Mouse (Mus musculus): ENCODE measurements around the gene Camkk1. TPM values are rescaled to one million over a fixed set of nuclear protein-coding genes. Genes with fewer than 3 reads are reported as not detected.

Gene Camkk1
- polyA plus RNA-seq, 1 experiment from 2014 or later, result 10.6 TPM

GRCm38 (mm10) chr11:73016103-73016420 lies 2.7 kb upstream of the Camkk1 start:
- no peak overlapping the region for H3K9ac ChIP-seq
- H3K4me1 ChIP-seq, result peaks cover 8% of the 10 kb centered on the region
- no peaks in the 10 kb centered on the region for H3K36me3 ChIP-seq
- no peak overlapping the region for H3K4me2 ChIP-seq (replicated peaks)
- H3K27me3 ChIP-seq, result peaks cover 32% of the 10 kb centered on the region
- no peak for ATAC-seq (ENCODE audit: insufficient number of reproducible peaks, insufficient read depth, low FRiP score, low TSS enrichment)
- H3K4me3 ChIP-seq, result no peak overlapping the region
- H3K9me3 ChIP-seq, result no peaks in the 10 kb centered on the region
- H3K27ac ChIP-seq, result no peak overlapping the region
- WGBS, result 69% methylated on average over 6 of the region's 6 CpGs

DNA sequence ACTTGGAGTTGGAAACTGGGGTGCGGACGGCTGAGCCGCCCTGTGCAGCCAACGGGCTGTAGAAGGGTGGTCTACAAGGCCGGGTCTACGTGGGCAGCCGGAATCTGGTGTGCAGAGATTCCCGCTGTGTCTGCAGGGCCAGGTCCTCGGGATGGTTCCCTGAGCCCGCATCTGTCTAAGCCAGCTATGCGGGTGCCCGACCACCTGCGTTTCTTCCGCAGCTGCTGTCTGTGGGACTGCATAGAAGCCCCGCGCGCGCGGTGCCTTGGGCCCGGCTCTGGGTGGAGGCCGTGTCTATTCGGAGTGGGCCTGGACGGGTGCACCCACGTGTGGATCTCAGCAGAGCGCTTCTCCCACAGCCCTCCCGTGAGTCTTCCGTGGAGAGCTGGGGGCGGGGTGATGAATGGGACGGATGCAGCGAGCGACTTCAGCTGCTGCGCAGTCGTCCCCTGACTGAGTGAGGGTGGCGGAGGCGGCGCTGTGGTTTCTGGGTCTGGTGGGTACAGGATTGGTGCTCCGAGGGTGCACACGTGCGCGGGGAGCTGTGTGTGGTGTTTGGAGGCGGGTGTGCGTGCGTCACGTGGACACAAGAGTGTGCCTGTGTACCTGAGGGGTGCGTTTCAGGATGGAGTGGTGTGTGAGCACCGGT lies 463 bp downstream of the Camkk1 start:
- WGBS, result 2% methylated on average over 46 of the region's 46 CpGs
- peak; percentile 32 for ATAC-seq (ENCODE audit: insufficient number of reproducible peaks, insufficient read depth, low FRiP score, low TSS enrichment)
- peak overlapping the region; percentile 97 for H3K4me2 ChIP-seq (replicated peaks)
- no peaks in the 10 kb centered on the region for H3K36me3 ChIP-seq
- H3K4me1 ChIP-seq, result peaks cover 17% of the 10 kb centered on the region
- peak overlapping the region; percentile 66 for H3K4me3 ChIP-seq
- peak overlapping the region; percentile 63 for H3K9ac ChIP-seq
- no peak overlapping the region for H3K27ac ChIP-seq
- peaks cover 41% of the 10 kb centered on the region for H3K27me3 ChIP-seq
- no peaks in the 10 kb centered on the region for H3K9me3 ChIP-seq

- Histone ChIP-seq H3K4me1 (peaks cover 25% of the 10 kb centered on the region), H3K27ac (no peak overlapping the region), H3K4me2 (replicated peaks) (no peak overlapping the region), H3K9me3 (no peaks in the 10 kb centered on the region), H3K27me3 (peaks cover 34% of the 10 kb centered on the region), H3K9ac (no peak overlapping the region), H3K4me3 (no peak overlapping the region), H3K36me3 (no peaks in the 10 kb centered on the region)
- no peak for ATAC-seq (ENCODE audit: insufficient number of reproducible peaks, insufficient read depth, low FRiP score, low TSS enrichment)
- WGBS, result 59% methylated on average over 7 of the region's 7 CpGs
These were observed 2.4 kb downstream of the Camkk1 start for GRCm38 (mm10) chr11:73020953-73021800.

DNA sequence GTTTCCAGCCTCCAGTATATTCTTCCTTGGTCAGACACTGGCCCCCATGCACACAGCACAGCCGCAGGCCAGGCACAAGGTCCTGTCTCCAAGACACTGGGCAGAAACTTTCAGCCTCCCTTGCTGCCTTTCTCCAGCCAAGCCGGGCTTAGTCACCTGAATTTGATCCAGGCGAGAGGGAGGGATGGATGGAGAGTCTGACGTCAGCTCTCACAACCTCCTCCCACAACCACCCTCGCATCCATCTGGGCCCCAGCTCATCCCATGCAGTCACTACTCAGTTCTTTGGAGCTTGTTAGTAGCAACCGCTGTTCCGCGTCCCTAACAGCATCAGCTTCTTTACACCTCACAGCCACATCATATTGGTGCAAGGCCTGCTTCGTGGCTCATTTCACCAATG lies 4.3 kb downstream of the Camkk1 start:
- ATAC-seq (ENCODE audit: insufficient number of reproducible peaks, insufficient read depth, low FRiP score, low TSS enrichment), result no peak
- Histone ChIP-seq H3K4me1 (peaks cover 25% of the 10 kb centered on the region), H3K9ac (no peak overlapping the region), H3K27me3 (peaks cover 29% of the 10 kb centered on the region), H3K9me3 (no peaks in the 10 kb centered on the region), H3K4me2 (replicated peaks) (no peak overlapping the region), H3K27ac (no peak overlapping the region), H3K4me3 (no peak overlapping the region), H3K36me3 (no peaks in the 10 kb centered on the region)
- WGBS, result 43% methylated on average over 9 of the region's 9 CpGs

DNA sequence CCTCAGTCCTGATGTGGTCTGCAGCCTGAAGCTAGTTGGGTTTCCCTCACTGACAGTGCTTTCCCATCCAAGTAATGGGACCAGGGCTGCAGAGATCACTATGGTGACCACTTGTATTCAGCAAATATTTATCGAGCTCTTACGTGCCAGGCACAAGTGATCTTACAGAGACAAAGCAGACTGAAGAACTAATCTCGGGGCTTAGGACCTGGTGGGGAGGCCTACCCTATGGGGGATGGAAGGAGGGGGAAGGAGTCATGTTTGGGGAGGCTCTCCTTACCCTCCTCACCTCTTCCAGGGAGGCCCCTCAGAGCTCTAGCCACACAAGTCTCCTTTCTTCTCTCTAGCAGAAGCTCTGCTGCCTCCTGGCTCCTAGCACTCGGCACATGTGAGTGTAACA lies 5.0 kb downstream of the Camkk1 start:
- no peak for ATAC-seq (ENCODE audit: insufficient number of reproducible peaks, insufficient read depth, low FRiP score, low TSS enrichment)
- WGBS, result 53% methylated on average over 4 of the region's 4 CpGs
- Histone ChIP-seq H3K4me3 (no peak overlapping the region), H3K4me1 (peaks cover 25% of the 10 kb centered on the region), H3K36me3 (no peaks in the 10 kb centered on the region), H3K27me3 (peaks cover 29% of the 10 kb centered on the region), H3K4me2 (replicated peaks) (no peak overlapping the region), H3K9ac (no peak overlapping the region; the same call in 1 of the 2 replicates), H3K27ac (no peak overlapping the region), H3K9me3 (no peaks in the 10 kb centered on the region)

GRCm38 (mm10) chr11:73024236-73024904 lies 5.6 kb downstream of the Camkk1 start:
- no peaks in the 10 kb centered on the region for H3K36me3 ChIP-seq
- H3K27ac ChIP-seq, result no peak overlapping the region
- no peak overlapping the region for H3K4me3 ChIP-seq
- H3K4me2 ChIP-seq (replicated peaks), result no peak overlapping the region
- 44% methylated on average over 7 of the region's 7 CpGs for WGBS
- H3K9me3 ChIP-seq, result no peaks in the 10 kb centered on the region
- H3K4me1 ChIP-seq, result peaks cover 24% of the 10 kb centered on the region
- no peak for ATAC-seq (ENCODE audit: insufficient number of reproducible peaks, insufficient read depth, low FRiP score, low TSS enrichment)
- peaks cover 26% of the 10 kb centered on the region for H3K27me3 ChIP-seq
- H3K9ac ChIP-seq, result no peak overlapping the region

DNA sequence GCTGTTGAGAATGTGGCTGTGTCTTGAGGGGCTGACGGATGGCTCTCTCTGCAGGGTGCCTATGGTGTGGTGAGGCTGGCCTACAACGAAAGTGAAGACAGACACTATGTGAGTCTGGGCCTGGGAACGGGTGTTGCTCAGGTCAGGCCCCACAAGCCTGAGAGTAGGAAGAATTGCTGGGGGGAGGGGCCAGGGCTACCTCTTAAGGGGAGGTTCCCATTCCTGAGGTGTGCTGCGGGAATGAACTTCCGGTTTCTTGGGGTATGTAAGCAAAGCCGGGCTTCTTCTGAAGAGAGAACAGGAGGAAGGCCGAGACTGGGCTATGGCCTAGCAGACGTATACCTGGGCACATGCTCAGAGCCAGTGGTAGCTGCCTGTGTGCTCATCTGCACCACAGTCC lies 8.2 kb downstream of the Camkk1 start:
- Histone ChIP-seq H3K9me3 (no peaks in the 10 kb centered on the region), H3K4me1 (peaks cover 22% of the 10 kb centered on the region), H3K4me2 (replicated peaks) (no peak overlapping the region), H3K36me3 (no peaks in the 10 kb centered on the region), H3K4me3 (no peak overlapping the region), H3K9ac (no peak overlapping the region), H3K27me3 (peaks cover under 1% of the 10 kb centered on the region; the same call in 1 of the 2 replicates), H3K27ac (no peak overlapping the region)
- WGBS, result 46% methylated on average over 8 of the region's 8 CpGs
- no peak for ATAC-seq (ENCODE audit: insufficient number of reproducible peaks, insufficient read depth, low FRiP score, low TSS enrichment)

GRCm38 (mm10) chr11:73030821-73031498 lies 12.2 kb downstream of the Camkk1 start:
- ATAC-seq (ENCODE audit: insufficient number of reproducible peaks, insufficient read depth, low FRiP score, low TSS enrichment), result peak; percentile 92
- Histone ChIP-seq H3K9me3 (no peaks in the 10 kb centered on the region), H3K4me1 (peaks cover 5% of the 10 kb centered on the region), H3K36me3 (no peaks in the 10 kb centered on the region), H3K27ac (peak overlapping the region; percentile 76), H3K4me2 (replicated peaks) (peak overlapping the region; percentile 57), H3K4me3 (peak overlapping the region; percentile 34), H3K9ac (peak overlapping the region; percentile 38; the same call in 1 of the 2 replicates), H3K27me3 (no peaks in the 10 kb centered on the region)
- WGBS, result 26% methylated on average over 20 of the region's 20 CpGs

GRCm38 (mm10) chr11:73031536-73031935 lies 12.7 kb downstream of the Camkk1 start:
- H3K4me2 ChIP-seq (replicated peaks), result peak overlapping the region; percentile 57

GRCm38 (mm10) chr11:73036077-73036476 lies 17.3 kb downstream of the Camkk1 start:
- ATAC-seq (ENCODE audit: insufficient number of reproducible peaks, insufficient read depth, low FRiP score, low TSS enrichment), result no peak
- H3K27ac ChIP-seq, result no peak overlapping the region
- 92% methylated on average over 7 of the region's 7 CpGs for WGBS

More at GRCm38 (mm10) chr11:73031536-73031935, 12.7 kb downstream of the Camkk1 start:
- ATAC-seq (ENCODE audit: insufficient number of reproducible peaks, insufficient read depth, low FRiP score, low TSS enrichment), result no peak
- Histone ChIP-seq H3K36me3 (no peaks in the 10 kb centered on the region), H3K27me3 (no peaks in the 10 kb centered on the region), H3K4me3 (no peak overlapping the region), H3K9me3 (no peaks in the 10 kb centered on the region), H3K9ac (peak overlapping the region; percentile 37; the same call in 1 of the 2 replicates), H3K27ac (peak overlapping the region; percentile 76), H3K4me1 (peaks cover 5% of the 10 kb centered on the region)
- 77% methylated on average over 5 of the region's 5 CpGs for WGBS

DNA sequence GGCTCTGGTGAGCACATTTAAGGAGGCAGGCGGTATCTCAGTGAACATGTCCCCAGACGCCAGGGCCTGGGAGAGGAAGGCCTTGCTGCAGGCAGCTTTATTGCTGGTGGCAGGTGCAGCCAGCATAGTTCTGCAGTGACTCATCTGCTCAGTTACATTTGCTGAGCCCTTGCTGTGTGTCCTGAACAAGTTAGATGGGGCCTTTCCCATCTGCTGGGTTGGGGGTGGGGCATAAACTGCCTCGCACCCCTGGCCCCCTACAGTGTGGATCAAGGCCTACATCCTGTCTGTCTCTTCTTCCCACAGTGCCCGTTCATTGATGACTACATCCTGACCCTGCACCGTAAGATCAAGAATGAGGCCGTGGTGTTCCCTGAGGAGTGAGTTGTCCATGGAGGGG lies 18.1 kb downstream of the Camkk1 start:
- 59% methylated on average over 6 of the region's 6 CpGs for WGBS
- Histone ChIP-seq H3K4me1 (no peaks in the 10 kb centered on the region), H3K27ac (no peak overlapping the region), H3K9me3 (no peaks in the 10 kb centered on the region), H3K4me2 (replicated peaks) (no peak overlapping the region), H3K27me3 (no peaks in the 10 kb centered on the region), H3K36me3 (no peaks in the 10 kb centered on the region; the same call in 1 of the 2 replicates), H3K4me3 (no peak overlapping the region), H3K9ac (no peak overlapping the region)
- no peak for ATAC-seq (ENCODE audit: insufficient number of reproducible peaks, insufficient read depth, low FRiP score, low TSS enrichment)

More at GRCm38 (mm10) chr11:73036077-73036476, 17.3 kb downstream of the Camkk1 start:
- H3K4me1 ChIP-seq, result peaks cover 4% of the 10 kb centered on the region
- H3K36me3 ChIP-seq, result no peaks in the 10 kb centered on the region; the same call in 1 of the 2 replicates
- H3K9me3 ChIP-seq, result no peaks in the 10 kb centered on the region
- H3K4me3 ChIP-seq, result no peak overlapping the region
- no peaks in the 10 kb centered on the region for H3K27me3 ChIP-seq
- no peak overlapping the region for H3K4me2 ChIP-seq (replicated peaks)
- no peak overlapping the region for H3K9ac ChIP-seq
